Mouse (Mus musculus): ENCODE measurements around the gene Auts2. TPM values are rescaled to one million over a fixed set of nuclear protein-coding genes. Genes with fewer than 3 reads are reported as not detected.

Gene Auts2
- polyA plus RNA-seq, 1 experiment: 0.55 TPM

DNA sequence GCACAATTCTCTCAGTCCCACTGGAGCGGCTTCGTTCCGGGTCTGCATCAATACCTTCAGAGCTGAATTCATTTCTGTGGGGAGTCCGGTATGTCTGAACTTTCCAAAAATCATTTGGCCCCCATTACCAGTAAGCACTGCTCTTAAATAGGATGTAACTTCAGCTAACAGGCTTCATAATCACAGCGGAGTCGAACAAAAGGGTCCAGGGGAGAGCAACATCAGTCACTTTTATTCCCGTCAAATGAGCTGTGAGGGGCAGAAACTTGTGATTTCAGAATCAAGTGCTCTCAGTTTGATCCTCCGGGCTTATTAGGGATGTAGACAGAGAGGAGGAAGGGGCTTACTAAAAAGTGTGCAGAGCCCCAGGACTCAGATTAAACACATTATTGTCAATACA is 629.6 kb downstream of the Auts2 start:
- Histone ChIP-seq H3K4me3 (ENCODE audit: insufficient read depth, low read length) (no peak overlapping the region), H3K27ac (ENCODE audit: insufficient read depth, low read depth, low read length) (no peak overlapping the region), H3K4me1 (ENCODE audit: control insufficient read depth, insufficient read depth, low read length) (no peaks in the 10 kb centered on the region)
- no peak for TF ChIP-seq POLR2A (IDR thresholded peaks at IDR 0.05; ENCODE audit: borderline replicate concordance, low read depth, low read length)
- TF ChIP-seq CTCF (IDR thresholded peaks at IDR 0.05; ENCODE audit: low read depth, low read length): no peak

DNA sequence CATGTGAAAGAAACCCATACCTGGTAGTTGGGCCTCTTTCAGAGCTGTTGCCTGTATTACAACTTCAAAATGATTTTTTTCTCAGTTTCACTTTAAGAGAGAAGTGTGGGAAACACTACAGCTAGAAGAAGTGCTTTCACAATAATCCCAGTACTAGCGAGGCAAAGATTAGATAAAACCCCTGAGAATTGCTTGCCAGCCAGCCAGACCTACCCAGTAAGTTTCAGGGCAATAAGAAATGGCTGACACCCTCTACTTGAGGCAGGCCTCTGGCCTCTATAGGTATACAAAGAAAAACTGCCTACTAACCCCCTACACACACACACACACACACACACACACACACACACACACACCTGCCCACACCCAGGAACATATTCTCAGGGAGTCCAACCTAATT is 630.2 kb downstream of the Auts2 start:
- Histone ChIP-seq H3K4me3 (ENCODE audit: insufficient read depth, low read length) (no peak overlapping the region), H3K4me1 (ENCODE audit: control insufficient read depth, insufficient read depth, low read length) (no peaks in the 10 kb centered on the region), H3K27ac (ENCODE audit: insufficient read depth, low read depth, low read length) (no peak overlapping the region)
- TF ChIP-seq CTCF (IDR thresholded peaks at IDR 0.05; ENCODE audit: low read depth, low read length) (no peak), POLR2A (IDR thresholded peaks at IDR 0.05; ENCODE audit: borderline replicate concordance, low read depth, low read length) (no peak)

DNA sequence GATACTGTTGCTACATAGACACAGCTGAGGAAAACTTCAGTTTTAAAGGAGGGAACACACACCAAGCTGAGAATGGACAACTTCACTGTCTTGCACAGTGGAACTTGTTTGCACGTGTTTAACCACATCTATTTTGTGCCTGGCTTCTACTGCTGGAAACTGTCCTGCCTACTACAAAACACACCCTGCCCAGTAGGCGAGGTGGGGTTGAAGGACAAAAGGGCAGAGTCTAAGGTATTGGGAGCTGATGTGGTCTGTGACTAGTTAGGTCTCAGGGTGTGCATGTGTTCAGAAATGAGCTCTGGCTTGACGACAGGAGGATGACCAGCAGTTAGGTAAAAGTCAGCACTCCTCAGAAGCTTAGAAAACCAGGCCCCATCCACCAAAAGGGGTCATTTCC is 636.8 kb downstream of the Auts2 start:
- no peak for TF ChIP-seq POLR2A (IDR thresholded peaks at IDR 0.05; ENCODE audit: borderline replicate concordance, low read depth, low read length)
- TF ChIP-seq CTCF (IDR thresholded peaks at IDR 0.05; ENCODE audit: low read depth, low read length): no peak
- Histone ChIP-seq H3K4me1 (ENCODE audit: control insufficient read depth, insufficient read depth, low read length) (no peaks in the 10 kb centered on the region), H3K4me3 (ENCODE audit: insufficient read depth, low read length) (no peak overlapping the region), H3K27ac (ENCODE audit: insufficient read depth, low read depth, low read length) (no peak overlapping the region)

DNA sequence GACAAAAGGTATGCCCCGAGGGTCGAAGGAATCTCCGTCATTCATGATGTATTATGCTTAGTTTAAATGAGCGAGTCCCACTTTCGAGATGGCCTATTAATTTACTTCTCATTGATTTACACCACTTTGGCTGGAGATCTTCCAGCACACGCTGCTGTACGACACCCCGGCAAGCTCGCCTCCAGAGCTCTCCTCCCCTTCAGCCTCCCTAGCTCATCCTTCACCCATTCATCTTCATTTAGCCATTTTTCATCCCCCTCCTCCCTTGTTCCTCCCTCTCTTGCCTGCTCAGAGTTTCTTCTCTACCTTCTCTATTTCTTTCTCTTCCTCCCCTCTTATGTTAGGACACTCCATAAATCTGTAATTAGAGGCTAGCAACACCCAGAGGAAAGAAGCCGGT is 638.7 kb downstream of the Auts2 start:
- Histone ChIP-seq H3K4me3 (ENCODE audit: insufficient read depth, low read length) (no peak overlapping the region), H3K4me1 (ENCODE audit: control insufficient read depth, insufficient read depth, low read length) (no peaks in the 10 kb centered on the region), H3K27ac (ENCODE audit: insufficient read depth, low read depth, low read length) (no peak overlapping the region)
- TF ChIP-seq POLR2A (IDR thresholded peaks at IDR 0.05; ENCODE audit: borderline replicate concordance, low read depth, low read length) (no peak), CTCF (IDR thresholded peaks at IDR 0.05; ENCODE audit: low read depth, low read length) (no peak)

DNA sequence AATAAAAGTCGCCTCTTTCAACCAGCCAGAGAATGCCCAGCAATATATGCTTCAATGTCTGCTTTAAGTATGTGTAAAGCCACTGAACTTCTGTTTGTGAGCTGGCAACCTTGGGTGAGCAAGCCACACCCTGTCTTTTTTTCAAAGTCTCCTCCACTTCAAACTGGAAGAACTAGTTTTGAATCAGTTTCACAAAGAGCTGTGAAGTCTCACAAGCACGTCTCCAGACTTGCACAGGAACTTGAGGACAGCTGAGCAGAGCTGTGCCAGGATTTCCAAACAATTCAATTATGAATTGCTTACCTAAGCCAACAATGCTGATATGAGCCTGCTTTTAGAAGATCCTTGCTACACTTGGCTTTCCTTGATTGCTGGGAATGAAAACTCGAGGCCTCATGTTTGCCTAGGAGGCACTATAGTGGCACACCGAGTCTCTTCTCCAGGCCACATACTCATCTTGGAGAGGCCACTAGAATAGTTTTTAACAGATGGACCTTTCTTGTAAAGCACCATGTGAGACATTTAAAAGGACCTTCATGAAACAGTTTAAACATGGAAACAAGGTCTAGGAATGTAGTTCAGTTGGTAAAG is 645.0 kb downstream of the Auts2 start:
- Histone ChIP-seq H3K4me3 (ENCODE audit: insufficient read depth, low read length) (no peak overlapping the region), H3K4me1 (ENCODE audit: control insufficient read depth, insufficient read depth, low read length) (no peaks in the 10 kb centered on the region), H3K27ac (ENCODE audit: insufficient read depth, low read depth, low read length) (no peak overlapping the region)
- TF ChIP-seq CTCF (IDR thresholded peaks at IDR 0.05; ENCODE audit: low read depth, low read length): no peak
- TF ChIP-seq POLR2A (IDR thresholded peaks at IDR 0.05; ENCODE audit: borderline replicate concordance, low read depth, low read length): no peak

DNA sequence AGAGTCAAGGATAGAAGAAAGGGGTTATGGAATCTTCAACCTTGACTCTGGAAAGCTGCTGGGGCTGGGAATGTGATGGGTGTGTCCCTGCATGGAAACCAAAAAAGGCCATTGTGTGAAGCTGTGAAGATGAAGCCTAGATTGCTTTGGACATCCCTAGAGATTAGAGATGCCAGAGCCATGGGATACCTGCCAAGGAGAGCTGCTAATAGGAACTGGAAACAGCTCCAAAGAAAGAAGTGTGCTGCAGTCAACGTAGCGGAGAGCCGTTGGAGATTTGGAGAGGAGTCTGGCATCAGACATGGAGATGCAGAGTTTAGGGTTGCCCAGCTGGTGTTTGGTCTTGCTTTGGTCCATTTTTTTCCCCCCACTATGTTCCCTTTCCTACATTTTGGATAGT is 656.5 kb downstream of the Auts2 start:
- Histone ChIP-seq H3K27ac (ENCODE audit: insufficient read depth, low read depth, low read length) (no peak overlapping the region), H3K4me1 (ENCODE audit: control insufficient read depth, insufficient read depth, low read length) (no peaks in the 10 kb centered on the region), H3K4me3 (ENCODE audit: insufficient read depth, low read length) (no peak overlapping the region)
- TF ChIP-seq CTCF (IDR thresholded peaks at IDR 0.05; ENCODE audit: low read depth, low read length) (no peak), POLR2A (IDR thresholded peaks at IDR 0.05; ENCODE audit: borderline replicate concordance, low read depth, low read length) (no peak)

DNA sequence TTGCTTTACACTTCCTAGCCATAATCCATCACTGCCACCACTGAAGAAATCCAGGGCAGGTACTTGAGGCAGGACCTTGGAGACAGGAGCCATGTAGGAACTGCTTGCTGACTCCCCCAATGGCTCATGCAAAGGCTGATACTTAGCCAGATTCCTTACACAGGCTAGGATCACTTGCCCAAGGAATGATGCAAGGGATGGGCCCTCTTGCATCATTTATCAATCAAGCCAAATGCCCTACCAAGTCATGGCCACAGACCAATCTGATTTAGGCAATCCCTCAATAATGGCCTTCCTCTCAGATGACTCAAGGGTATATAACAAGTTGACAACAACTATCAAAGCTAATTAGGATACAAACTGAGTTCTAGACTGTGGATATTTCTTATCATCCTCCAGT is 666.6 kb downstream of the Auts2 start:
- no peak for TF ChIP-seq CTCF (IDR thresholded peaks at IDR 0.05; ENCODE audit: low read depth, low read length)
- no peak for TF ChIP-seq POLR2A (IDR thresholded peaks at IDR 0.05; ENCODE audit: borderline replicate concordance, low read depth, low read length)
- Histone ChIP-seq H3K4me3 (ENCODE audit: insufficient read depth, low read length) (no peak overlapping the region), H3K27ac (ENCODE audit: insufficient read depth, low read depth, low read length) (no peak overlapping the region), H3K4me1 (ENCODE audit: control insufficient read depth, insufficient read depth, low read length) (no peaks in the 10 kb centered on the region)

DNA sequence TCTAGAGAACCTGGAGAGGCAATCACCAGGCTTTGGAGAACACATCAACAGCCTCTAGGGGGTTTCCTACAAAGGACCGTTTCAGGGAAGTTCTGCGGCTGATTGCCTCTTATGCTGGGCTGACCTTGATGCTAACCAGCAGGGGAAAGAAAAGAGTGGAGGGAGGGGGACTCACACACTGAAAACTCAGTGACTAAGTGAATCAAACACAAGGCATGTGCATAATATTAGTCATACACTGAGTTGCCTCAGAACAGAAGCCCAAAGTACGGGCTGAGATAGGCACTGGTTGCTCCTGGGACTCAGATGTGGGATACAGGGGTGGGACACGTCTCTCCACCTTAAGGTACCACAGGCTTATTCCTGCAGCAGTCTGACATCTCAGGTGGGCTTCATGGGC is 667.2 kb downstream of the Auts2 start:
- no peak overlapping the region for H3K4me3 ChIP-seq (ENCODE audit: insufficient read depth, low read length)
- no peaks in the 10 kb centered on the region for H3K4me1 ChIP-seq (ENCODE audit: control insufficient read depth, insufficient read depth, low read length)
- TF ChIP-seq POLR2A (IDR thresholded peaks at IDR 0.05; ENCODE audit: borderline replicate concordance, low read depth, low read length) (no peak), CTCF (IDR thresholded peaks at IDR 0.05; ENCODE audit: low read depth, low read length) (no peak)
- no peak overlapping the region for H3K27ac ChIP-seq (ENCODE audit: insufficient read depth, low read depth, low read length)

DNA sequence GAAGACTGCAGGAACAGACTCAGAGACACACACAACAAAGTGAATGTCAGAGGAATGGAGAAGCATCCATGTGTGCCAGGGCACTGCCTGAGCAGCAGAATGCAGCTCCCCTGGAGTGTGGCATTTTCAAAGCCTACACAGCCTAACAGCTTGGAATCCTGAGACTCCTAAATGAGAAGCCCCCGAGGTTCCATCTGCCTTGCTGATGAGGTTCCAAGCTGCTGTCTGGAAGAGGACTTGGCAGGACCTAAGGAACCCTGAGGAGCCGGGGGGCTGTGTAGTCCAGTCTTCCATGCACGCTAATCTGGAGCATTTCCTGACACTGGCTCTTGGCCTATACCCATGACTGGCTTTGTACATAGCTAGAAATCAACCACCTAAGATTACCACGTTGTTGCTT is 670.0 kb downstream of the Auts2 start:
- TF ChIP-seq CTCF (IDR thresholded peaks at IDR 0.05; ENCODE audit: low read depth, low read length) (no peak), POLR2A (IDR thresholded peaks at IDR 0.05; ENCODE audit: borderline replicate concordance, low read depth, low read length) (no peak)
- no peak overlapping the region for H3K27ac ChIP-seq (ENCODE audit: insufficient read depth, low read depth, low read length)
- H3K4me1 ChIP-seq (ENCODE audit: control insufficient read depth, insufficient read depth, low read length): no peaks in the 10 kb centered on the region
- no peak overlapping the region for H3K4me3 ChIP-seq (ENCODE audit: insufficient read depth, low read length)

DNA sequence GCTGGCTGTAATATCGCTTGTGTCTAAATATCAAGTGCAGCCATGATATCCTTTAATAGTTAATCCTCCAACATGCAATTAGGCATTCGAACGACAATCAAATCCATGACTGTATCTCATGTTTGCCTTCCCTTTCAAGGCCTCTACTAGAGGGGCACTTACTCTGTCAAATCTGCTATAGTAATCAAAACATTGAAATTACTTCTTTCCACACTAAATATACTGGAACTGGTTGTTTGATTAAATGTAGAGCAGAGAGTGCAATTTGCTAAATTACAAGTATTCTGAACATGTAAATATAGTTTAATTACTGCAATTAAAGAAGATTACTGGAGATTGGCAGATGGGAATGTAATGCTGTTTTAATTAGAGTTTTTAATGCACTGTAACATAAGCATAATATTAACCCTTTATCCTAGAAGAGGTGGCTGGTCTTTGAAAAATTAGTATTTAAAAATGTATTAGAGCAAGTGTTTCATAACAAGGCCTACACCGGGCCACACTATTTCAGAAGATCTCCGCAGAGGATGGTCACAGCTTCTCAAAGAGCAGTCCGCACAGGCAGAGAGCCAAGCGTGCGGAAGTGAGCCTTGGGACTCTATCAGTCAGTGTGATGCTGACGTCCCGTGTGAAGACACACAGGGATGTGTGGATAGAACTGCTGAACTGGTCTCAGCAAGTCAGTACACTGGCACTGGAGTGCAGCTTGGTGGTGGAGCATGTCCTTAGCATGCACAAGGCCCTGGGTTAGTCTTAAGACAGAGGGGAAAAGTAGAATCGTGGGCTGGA is 673.2 kb downstream of the Auts2 start:
- no peak overlapping the region for H3K4me3 ChIP-seq (ENCODE audit: insufficient read depth, low read length)
- TF ChIP-seq CTCF (IDR thresholded peaks at IDR 0.05; ENCODE audit: low read depth, low read length) (no peak), POLR2A (IDR thresholded peaks at IDR 0.05; ENCODE audit: borderline replicate concordance, low read depth, low read length) (no peak)
- H3K4me1 ChIP-seq (ENCODE audit: control insufficient read depth, insufficient read depth, low read length): no peaks in the 10 kb centered on the region
- H3K27ac ChIP-seq (ENCODE audit: insufficient read depth, low read depth, low read length): no peak overlapping the region

Data from bone marrow macrophage, adult 2 months (primary cell).